Mouse (Mus musculus) cerebellum, adult (tissue): ENCODE results near the gene Wdr13.
"Not testable (repeated sequence)": the region's sequence is repeated elsewhere in the genome, so short reads cannot be mapped to it uniquely, and the experiment has no call there.

ENCODE experiments used
- ATAC-seq: cut with Nextera tagmentation; 2 replicates; pipeline ENCODE4 v1.9.2; 2017; ENCODE audit warnings: mild to moderate bottlenecking, moderate library complexity, mixed read lengths; ENCODE audit not compliant: insufficient number of reproducible peaks, low FRiP score, low TSS enrichment

Wdr13 gene

GRCm38 (mm10) chrX:8117264-8117663, 15.4 kb downstream of the Wdr13 start:
- no peak for ATAC-seq

GRCm38 (mm10) chrX:8115275-8115674, 17.4 kb downstream of the Wdr13 start:
- ATAC-seq: no peak

GRCm38 (mm10) chrX:8105019-8105418, 27.7 kb downstream of the Wdr13 start:
- no peak for ATAC-seq

- no peak for ATAC-seq
Measured at GRCm38 (mm10) chrX:8102213-8102668, 30.5 kb downstream of the Wdr13 start.

GRCm38 (mm10) chrX:8101017-8101416, 31.7 kb downstream of the Wdr13 start:
- no peak for ATAC-seq

GRCm38 (mm10) chrX:8099435-8099834, 33.3 kb downstream of the Wdr13 start:
- ATAC-seq: no peak

- ATAC-seq: peak; percentile 98
Measured at GRCm38 (mm10) chrX:8096787-8097242, 35.9 kb downstream of the Wdr13 start.

- ATAC-seq: peak; percentile 95
Measured at GRCm38 (mm10) chrX:8096068-8096786, 36.5 kb downstream of the Wdr13 start.

- ATAC-seq: no peak
Measured at GRCm38 (mm10) chrX:8095546-8095945, 37.1 kb downstream of the Wdr13 start.

GRCm38 (mm10) chrX:8090954-8091347, 41.7 kb downstream of the Wdr13 start:
- not testable (repeated sequence) for ATAC-seq

GRCm38 (mm10) chrX:8090346-8090953, 42.2 kb downstream of the Wdr13 start, which contains the start of gene Was:
Was (minus strand) TSS chrX:8090498.
- no peak for ATAC-seq

- ATAC-seq: no peak
Measured at GRCm38 (mm10) chrX:8089746-8090145, 42.9 kb downstream of the Wdr13 start.

GRCm38 (mm10) chrX:8085611-8086010, 47.1 kb downstream of the Wdr13 start:
- no peak for ATAC-seq

GRCm38 (mm10) chrX:8084771-8085259, 47.9 kb downstream of the Wdr13 start:
- no peak for ATAC-seq

- peak; percentile 47; the same call in 1 of the 2 replicates for ATAC-seq
Measured at GRCm38 (mm10) chrX:8075104-8075503, 57.6 kb downstream of the Wdr13 start.

- peak; percentile 99 for ATAC-seq
Measured at GRCm38 (mm10) chrX:8074430-8075014, 58.2 kb downstream of the Wdr13 start, which contains the start of gene Suv39h1. Suv39h1 (minus strand) TSS chrX:8074760.

GRCm38 (mm10) chrX:8073881-8074429, 58.7 kb downstream of the Wdr13 start:
- no peak for ATAC-seq
